Mouse (Mus musculus): Measurements from ENCODE around the gene Mthfr.
"Not testable (repeated sequence)": the region's sequence is repeated elsewhere in the genome, so short reads cannot be mapped to it uniquely, and the experiment has no call there.

Gene Mthfr

DNA sequence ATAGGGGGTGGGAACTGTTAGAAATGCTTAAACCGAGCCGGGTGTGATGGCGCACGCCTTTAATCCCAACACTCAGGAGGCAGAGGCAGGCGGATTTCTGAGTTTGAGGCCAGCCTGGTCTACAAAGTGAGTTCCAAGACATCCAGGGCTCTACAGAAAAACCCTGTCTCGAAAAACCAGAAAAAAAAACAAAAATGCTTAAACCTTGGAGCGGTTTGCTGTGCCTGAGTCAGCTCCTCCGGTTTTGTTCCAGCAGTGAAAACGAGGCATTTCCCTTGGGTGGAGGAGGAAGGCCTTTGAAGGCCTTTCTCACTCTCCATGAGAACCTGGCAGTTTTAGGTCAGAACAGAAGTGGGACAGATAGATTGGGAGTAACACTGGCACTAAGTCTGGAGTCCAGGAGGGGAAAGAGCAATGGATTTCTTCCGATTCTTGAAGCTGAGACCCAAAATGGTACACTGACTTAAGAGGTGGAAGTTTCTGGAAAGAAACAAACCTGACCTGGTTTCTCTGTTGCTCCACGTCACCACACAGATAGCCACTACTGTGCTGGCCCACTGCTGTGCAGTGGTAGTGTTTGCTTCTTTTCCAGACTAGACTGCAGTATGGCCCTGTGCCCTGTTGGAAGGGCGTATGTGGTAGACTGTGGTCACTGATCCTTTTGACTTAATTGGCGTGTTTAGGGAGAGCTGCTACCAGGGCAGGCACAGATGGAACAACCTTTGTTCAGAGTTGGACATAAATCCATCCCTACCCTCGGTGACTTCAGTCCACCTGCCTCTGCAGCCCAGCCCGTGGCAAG is 1.4 kb downstream of the Mthfr start:
- no peak for DNase-seq (ENCODE audit: low spot score)

DNA sequence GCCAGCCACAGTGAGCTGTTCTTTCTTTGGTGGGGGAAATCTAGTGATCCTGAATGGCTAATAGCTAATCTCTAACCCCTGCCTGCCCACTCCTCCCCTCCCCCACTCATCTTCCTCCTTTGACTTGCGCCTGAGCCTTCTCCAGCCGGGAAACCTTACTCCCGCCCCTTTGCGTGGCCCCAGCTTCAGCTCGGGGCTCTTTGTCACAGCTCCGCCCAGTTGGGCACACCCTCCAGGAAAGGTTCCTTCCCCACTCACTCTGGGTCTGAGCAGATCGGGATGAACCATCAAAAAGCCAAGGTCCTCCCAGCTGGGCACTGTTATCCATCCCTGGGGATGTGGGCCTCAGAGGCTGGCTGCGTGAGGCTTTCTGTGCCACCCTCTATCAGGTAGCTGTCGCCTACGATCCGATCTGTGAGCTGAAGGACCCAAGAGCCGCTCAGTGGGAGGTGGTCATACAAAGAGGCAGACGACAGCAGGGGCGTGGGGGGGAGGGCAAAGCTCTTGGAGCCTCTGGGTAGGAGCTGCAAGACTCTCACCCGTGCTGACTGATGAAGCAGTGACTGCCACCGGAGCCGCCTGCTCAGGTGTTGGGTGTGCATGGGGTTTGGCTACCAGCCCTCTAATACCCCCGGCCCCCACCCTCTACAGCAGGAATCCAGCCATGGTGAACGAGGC is 2.2 kb downstream of the Mthfr start:
- DNase-seq (ENCODE audit: low spot score) = no peak

DNA sequence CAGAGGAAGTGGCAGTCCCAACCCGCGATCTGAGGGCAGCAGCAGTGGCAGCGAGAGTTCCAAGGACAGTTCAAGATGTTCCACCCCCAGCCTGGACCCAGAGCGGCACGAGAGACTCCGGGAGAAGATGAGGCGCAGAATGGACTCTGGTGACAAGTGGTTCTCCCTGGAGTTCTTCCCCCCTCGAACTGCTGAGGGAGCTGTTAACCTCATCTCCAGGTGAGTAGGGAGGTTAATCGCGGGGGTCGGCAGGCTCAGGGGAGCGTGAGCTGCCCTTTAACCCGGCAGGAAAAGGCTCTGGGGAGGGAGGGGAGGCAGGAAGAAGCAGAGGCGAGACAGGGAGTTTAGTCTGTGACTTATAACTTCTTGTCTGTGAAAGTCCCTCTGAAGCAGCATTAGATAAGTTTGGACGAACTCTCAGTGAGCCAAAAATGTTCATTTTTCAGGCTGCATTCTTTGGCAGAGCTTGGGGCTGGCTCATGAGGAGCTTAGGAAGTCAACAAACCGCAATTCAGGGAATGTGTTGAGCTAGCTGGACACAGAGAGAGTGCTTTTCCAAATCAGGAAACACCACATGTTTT is 2.8 kb downstream of the Mthfr start:
- no peak for DNase-seq (ENCODE audit: low spot score)

DNA sequence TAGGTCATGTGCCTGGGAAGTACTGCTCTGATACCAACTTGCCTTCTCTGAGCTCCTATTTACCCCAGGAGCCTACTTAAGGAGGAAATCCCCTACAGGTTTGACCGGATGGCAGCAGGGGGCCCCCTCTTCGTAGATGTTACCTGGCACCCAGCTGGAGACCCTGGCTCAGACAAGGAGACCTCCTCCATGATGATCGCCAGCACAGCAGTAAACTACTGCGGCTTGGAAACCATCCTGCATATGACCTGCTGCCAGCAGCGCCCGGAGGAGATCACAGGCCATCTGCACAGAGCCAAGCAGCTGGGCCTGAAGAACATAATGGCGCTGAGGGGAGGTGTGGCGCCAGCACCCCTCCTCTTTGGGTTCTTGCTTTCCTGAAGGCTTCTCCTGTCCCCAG is 4.5 kb downstream of the Mthfr start:
- not testable (repeated sequence) for DNase-seq (ENCODE audit: low spot score)

DNA sequence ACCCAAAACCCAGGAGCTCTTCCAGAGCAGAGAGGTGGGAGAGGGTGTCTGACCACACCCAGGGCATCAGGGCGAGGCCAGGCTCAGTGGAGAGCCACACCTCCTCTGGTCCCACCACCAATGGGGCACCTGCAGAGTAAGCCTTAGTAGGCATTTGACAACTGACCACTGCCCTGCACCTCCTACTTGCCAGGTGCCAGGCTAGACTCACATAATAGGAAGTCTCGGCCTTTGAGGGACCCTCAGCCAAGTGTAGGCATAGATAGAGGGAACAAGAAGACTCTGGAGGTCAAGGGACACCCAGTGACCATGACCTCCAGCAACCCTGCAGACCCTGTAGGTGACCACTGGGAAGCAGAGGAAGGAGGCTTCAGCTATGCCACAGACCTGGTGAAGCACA is 5.2 kb downstream of the Mthfr start:
- no peak for DNase-seq (ENCODE audit: low spot score)

DNA sequence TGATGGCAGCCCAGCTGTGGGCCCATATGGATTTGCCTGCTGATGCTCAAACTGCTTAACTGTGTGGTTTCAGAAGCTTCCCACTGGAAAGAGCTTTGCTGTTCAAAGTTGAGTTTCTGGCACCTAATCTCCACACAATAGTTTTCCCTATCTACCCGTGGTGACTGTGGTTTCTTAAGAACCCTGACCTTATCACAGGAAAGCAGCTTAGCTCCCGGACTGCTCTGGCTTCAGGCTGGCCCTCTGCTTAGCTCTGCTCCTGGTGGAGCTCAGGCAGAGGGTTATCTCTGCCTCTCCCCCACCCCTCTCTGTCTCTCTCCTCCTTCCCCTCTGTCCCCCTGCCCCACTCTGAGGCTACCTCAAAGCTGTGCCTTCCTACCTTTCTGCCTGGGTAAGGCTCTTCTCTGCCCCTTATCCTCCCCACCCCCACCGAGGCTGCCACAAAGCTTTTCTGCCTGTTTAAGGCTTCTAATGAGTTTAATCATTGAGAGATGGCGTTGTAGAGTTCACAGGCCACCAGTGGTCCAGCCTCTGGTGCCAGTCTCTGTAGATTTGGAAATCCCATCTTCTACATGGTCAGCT is 7.7 kb downstream of the Mthfr start:
- no peak for DNase-seq (ENCODE audit: low spot score)

DNA sequence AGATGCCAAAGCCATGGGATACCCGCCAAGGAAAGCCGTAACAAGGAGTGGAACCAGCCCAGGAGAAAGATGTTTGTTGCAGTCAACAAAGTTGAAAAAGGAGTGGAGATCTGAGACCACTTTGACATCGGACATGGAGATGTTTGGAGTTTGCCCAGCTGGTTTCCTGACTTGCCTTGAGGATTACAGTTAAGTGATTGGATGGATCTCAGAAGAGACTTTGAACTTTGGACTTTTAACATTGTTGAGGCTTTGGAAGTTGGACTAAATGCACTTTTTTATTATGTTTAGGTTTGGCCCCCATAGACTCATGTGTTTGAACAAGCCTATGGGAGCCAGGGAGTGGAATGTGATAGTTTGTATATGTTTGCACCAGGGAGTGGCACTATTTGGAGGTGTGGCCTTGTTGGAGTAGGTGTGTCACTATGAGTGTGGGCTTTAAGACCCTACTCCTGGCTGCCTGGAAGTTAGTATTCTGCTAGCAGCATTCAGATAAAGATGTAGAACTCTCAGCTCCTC is 11.6 kb downstream of the Mthfr start:
- not testable (repeated sequence) for DNase-seq (ENCODE audit: low spot score)

DNA sequence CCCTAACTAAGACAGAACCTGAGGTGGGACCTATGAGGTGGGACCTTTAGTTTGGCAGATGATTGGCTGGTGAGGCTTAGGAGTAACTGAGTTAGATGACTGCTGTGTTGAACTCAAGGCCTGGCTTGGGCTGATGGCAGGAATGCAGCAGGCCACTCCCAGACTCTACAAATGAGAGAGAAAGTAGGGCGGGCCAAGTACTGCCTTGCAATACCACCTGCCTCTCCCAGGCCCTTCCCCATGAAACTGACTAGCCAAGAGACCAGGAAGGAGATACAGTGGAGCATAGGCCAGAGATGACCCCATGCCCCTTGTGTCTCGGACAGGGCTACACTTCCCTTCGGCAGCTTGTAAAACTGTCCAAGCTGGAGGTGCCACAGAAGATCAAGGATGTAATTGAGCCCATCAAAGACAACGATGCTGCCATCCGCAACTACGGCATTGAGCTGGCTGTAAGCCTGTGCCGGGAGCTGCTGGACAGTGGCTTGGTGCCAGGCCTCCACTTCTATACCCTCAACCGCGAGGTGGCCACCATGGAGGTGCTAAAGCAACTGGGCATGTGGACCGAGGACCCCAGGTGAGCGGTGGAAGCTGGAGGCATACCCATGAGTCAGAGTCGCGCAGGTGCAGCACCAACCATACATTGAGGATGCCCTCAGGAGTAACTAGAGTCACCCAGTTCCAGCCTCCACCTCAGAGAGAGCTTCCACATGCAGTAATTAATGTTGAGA is 12.3 kb downstream of the Mthfr start:
- no peak for DNase-seq (ENCODE audit: low spot score)

DNA sequence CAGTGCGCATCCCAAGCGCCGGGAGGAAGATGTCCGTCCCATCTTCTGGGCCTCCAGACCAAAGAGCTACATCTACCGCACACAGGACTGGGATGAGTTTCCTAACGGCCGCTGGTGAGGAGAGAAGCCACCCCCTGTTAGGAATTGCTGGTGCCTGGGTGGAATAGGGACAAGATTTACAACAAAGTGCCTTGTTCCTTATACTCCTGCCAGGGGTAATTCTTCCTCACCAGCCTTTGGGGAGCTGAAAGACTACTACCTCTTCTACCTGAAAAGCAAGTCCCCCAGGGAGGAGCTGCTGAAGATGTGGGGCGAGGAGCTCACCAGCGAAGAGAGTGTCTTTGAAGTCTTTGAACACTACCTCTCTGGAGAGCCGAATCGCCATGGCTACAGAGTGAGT is 13.0 kb downstream of the Mthfr start:
- no peak for DNase-seq (ENCODE audit: low spot score)

DNA sequence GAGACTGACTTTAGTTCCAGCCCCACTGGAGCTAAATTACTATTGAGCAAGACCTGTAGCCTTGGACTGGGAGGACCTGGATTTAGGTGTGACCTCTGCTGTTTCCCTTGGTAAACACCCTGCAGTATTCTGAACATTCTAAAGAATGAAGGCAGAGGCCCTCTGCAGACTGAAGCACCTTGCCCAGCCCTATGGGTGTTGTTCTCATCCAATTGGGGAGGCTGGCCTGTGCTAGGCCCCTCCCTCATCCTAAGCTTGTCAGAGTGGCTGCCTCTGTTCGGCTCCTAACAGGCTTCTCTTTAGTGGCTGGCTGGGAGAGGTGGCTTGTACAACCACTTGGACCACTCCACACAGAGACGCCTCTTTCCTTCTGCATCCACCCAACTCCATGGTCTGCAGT is 14.1 kb downstream of the Mthfr start:
- DNase-seq (ENCODE audit: low spot score) = no peak

DNA sequence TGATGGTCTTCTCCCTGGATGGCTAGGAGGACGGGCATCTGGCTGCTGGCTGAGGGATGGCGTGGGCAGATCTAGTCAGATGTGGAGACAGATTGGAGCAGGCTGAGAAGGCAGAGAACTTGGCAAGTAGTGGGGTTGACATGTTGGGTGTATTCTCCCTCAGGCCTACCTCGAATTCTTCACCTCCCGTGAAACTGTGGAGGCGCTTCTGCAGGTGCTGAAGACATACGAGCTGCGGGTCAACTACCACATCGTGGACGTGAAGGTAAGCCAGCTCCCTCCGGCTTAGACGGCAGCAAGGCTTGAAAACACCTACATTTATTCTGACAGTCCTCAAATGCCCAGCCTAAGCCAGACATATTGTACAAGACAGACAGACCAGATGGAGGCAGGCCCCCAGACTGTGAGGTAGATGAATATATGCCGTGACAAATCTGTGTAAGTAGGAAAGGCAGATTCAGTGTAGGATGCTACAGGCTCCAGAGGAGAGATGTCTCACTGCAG is 14.6 kb downstream of the Mthfr start:
- DNase-seq (ENCODE audit: low spot score) = peak; percentile 78

DNA sequence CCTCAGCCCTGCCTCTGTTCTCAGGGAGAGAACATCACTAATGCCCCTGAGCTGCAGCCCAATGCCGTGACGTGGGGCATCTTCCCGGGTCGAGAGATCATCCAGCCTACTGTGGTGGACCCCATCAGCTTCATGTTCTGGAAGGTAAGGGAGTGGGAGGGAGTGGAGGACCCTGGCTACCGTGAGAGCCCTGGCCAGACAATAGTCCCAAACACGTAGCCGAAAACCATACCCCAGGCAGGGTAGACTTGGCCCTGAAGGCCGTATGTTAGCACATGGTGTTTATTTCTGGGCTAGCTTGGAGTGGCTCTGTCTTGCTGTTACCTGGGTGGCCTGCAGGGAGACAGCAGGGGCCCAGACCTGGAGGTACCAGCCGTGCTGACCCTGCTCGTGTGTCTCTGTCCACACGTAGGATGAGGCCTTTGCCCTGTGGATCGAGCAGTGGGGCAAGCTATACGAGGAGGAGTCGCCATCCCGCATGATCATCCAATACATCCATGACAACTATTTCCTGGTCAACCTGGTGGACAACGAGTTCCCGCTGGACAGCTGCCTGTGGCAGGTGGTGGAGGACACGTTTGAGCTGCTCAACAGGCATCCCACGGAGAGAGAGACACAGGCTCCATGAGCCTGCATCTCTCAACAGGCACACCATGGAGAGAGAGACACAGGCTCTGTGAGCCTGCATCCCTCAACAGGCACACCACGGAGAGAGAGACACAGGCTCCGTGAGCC is 16.3 kb downstream of the Mthfr start:
- DNase-seq (ENCODE audit: low spot score) = no peak

DNA sequence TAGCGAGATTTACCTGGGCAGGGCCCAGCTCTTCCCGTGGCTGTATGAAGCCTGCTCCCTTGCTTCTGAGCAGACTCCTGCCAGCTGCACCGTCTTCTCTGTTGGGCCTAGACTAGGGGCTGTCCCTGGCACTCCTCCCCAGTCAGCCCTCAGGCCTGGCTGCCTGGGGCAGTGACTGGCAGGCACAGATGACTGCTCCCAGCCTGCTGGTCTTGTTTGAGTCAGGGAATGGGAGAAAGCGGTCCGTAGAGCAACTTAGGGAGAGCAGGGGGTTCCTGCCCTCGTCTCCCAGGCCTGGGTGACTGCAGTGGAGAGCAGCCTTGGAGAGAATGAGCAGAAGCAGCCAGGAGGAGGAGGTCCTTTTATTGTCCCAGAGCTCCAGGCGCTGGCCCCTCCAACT is 17.4 kb downstream of the Mthfr start:
- no peak for DNase-seq (ENCODE audit: low spot score)

DNA sequence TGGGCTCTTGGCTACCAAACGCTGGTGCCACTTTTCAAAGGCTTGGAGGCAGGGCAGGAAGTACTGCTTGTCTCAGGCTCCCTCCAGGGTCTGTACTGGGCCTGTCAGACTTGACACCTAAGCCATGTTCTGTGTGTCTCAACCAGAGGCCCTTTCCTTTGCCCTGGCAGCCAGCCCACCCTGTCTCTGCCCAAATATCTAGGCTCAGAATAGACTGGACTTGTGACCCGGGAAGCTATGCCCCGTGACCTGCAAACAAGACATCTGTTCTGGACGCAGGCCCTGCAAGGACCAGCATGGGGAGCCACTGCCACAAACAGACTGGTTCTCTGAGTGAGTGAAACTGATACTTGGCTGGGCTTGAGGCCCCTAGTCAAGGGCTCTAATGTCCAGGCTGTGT is 17.9 kb downstream of the Mthfr start:
- DNase-seq (ENCODE audit: low spot score) = no peak

DNA sequence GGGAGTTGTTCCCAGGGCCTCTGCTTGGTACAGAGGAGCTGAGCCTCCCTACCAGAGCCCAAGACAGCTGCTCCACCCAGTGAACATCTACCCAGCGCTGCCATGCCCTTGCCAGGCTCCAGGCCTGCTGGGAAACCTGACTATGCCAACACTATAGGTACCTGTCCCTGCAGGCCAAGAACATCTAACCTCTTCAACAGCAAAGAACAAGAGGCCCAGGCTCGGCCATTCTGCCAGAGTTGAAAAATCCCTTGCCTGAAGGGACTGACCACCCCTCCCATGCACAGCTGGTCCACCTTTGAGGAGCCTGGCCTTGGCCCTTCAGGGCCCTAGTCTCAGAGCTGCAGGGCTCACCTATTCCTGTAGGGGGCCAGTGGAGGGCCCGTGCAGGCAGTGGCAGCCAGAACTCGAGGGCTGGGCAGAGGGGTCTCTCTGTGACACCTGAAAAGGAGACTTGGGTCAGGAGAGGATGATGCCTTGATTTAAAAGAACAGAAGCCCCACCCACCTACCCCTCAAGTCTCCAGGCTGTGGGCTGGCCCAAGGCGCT is 18.9 kb downstream of the Mthfr start:
- no peak for DNase-seq (ENCODE audit: low spot score)

DNA sequence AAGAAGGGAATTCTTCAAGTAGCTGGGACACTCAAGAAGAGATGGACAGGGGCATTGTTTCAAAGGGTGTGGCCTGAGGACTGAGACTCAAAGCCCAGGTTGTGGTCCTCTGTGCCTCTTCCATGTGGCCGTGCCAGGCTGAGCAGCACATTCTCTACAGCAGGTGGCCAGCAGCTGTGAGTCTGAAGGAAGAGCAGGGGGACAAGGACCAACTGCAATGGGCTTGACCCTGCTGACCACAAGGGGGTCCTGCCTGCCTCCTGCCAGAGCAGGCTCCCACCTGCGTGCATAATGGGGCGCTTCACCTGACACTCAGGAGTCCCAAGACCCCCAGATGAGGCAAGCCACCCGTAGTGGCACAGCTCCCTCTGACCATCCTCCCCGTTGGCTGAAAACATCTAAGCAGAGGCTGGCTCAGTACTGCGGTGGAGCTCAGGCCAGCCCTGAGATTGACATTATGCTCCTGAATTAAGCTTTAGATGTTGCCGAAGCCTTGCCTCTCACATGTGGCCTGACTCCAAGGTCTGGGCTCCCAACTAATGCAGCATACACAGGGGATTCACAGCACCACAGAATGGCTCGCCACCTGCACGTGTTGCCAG is 19.4 kb downstream of the Mthfr start:
- no peak for DNase-seq (ENCODE audit: low spot score)

DNA sequence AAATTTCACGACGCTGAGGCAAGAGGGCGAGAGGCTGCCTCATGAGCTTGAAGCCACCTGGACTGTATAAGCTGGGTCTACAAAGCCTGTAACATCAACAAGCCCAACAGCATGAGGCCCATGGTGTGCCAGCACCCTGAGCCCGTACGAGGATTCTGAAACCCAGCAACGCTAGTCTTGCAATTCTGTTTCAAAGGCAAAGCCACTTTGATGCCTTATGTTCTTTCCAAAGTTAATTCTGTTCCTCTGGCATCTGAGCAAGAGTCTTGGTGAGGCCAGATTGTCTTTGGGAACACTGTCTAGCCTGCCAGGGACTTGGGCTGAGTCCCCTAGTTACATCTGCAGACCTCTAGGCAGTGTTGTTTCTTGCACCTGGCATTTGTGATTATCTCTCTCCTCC is 20.1 kb downstream of the Mthfr start:
- DNase-seq (ENCODE audit: low spot score) = no peak

DNA sequence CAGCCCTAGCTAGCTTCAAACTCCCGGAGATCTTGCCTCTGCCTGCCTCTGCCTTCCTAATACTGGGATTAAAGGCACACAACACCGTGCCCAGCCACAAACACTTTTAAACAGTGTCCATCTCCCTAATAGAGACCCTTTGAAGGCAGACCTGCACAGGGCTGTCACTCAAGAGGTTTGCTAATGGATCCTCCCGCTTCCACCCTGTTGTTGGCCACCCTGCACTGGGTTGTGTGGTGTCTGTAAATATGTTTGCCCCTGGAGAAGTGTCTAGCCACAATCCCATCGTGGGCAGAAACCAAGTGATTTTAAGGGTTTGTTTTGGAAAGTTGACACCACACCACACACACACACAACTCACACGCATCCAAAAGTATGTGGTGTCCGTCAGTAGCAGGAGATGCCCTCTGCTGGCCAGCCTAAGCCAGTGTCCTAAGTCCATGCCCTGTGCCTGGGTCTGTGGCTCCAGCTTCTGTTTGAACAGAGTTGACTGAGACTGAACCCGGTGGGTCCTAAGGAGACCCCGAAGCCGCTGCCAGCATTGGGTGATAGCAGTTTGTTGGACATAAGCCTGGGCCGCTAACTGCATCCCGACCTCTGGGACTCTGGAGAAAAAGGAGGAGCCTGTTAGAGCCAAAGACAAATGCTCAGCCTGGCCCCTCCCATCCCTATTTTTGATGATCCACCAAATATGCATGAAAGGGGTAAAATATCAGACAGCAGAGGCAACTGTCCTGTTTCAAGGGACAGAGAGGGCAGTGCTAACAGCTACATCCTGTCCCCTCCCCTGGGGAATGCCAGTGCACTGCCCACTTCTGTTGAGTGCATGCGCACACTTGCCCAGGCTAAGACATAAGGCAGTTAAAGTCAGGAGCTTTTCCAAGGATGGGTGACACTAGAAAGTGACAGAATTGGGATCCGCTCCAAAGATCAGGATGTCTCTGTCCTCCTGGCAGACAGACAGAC is 21.5 kb downstream of the Mthfr start:
- no peak for DNase-seq (ENCODE audit: low spot score)

DNA sequence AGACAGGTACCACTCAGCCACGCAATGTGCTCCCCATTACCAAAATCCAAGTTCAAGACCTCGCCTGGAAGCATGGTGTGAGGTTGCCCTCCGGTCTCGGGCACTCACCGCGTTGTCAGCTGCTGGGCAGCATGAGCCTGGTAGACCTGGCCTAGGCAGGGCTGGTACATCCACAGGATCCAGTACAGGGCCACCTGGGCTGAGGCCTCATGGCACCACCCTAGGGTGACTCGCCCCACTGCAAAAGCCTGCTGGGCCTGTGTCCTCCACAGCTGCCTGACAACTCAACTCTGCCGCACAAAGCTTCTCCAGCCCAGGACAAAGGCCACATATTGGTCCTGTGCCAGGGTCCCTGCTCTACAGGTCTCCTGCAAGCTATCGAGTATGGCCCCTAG is 22.2 kb downstream of the Mthfr start:
- DNase-seq (ENCODE audit: low spot score) = no peak

All from layer of hippocampus, adult 9-10 months (tissue).